Mouse (Mus musculus) NIH3T3 (cell line): ENCODE results near the gene Ddit4l.
A peak's percentile ranks its signal among the peaks of the same experiment; 100 is the strongest.
"Not testable (repeated sequence)": the region's sequence is repeated elsewhere in the genome, so short reads cannot be mapped to it uniquely, and the experiment has no call there.

ENCODE experiments used
- DNase-seq: peaks from one replicate; pipeline ENCODE4 v3.0.0-alpha.2; 2012; ENCODE audit warnings: low read depth

Ddit4l gene

GRCm38 (mm10) chr3:137621312-137621711 is at the start of gene Ddit4l:
Gene Ddit4l (plus strand): TSS chr3:137621612.
- DNase-seq: not testable (repeated sequence)

DNA sequence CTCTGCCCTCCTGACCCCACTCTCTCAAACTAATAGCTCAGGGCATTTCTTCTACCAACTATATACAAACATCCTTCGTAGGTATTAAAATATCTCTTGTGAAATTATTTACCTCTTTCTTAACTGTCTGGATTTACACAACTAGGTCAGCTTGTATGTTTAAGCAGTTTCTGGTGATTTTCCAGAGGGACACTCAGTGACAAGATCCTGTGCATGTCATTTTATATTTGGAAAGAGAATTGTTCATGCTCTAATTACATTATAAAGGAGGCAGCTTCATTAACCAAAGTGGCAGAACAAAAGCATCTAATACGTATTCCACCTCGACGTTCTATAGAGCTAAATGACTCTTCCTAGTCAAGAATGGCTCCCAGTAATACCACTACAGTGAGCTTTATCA is 45.3 kb upstream of the Ddit4l start:
- no peak for DNase-seq

DNA sequence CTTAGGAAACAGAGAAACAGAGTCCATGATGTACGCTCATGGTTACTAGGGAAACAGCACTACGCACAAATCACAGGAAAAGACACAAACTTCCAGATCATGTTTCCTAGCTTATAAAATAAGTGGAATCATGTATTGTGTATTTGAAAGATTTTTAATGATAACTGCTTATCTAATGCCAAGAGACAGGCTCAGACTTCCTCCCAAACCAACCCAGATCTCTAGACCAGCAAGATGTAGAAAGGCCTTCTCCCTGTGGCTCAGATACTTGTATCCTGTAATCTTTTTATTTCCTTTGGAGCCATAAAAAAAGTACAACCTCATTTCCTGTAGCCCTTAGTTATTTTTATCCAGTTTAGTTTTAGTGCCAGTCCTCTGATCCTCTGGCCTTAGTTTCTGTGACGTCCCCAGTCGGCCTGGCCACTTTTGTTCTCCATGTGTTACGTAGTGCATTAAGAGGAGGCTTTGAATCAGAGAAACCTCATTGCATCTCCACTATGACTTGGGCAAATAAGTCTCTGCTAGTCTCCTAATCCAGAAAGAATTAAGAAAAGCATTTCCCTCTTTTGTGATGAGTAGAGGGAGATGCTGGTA is 34.9 kb upstream of the Ddit4l start:
- no peak for DNase-seq

- DNase-seq: no peak
Measured at GRCm38 (mm10) chr3:137589811-137590210, 31.6 kb upstream of the Ddit4l start.

DNA sequence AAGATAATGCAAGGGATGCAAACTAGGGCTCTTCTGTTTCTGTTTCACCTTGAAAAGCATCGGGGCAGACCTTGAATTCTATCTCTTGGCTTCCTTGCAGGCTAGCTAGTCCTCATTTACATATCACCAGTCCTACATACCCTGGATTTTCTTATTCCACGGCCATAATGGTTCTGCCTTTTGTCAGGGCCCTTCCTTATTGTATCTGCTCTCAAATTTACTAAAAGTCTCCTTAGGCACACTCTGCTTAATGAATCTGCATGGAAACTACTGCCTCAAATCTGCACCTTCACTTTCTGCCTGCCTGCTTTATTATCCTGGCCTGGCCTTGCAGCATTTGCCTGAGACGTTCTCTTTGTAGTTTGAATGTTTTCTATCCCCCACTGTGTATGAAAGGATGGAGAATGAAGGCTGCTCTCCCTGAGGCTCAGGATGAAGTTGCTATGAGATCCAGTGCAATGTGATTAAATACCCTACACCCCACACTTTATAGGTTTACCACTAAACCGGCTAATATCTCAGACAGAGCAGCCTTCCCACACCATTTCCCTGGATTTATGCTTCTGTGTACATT is 27.0 kb upstream of the Ddit4l start:
- no peak for DNase-seq

- DNase-seq: no peak
Measured at GRCm38 (mm10) chr3:137608918-137609435, 12.4 kb upstream of the Ddit4l start.

DNA sequence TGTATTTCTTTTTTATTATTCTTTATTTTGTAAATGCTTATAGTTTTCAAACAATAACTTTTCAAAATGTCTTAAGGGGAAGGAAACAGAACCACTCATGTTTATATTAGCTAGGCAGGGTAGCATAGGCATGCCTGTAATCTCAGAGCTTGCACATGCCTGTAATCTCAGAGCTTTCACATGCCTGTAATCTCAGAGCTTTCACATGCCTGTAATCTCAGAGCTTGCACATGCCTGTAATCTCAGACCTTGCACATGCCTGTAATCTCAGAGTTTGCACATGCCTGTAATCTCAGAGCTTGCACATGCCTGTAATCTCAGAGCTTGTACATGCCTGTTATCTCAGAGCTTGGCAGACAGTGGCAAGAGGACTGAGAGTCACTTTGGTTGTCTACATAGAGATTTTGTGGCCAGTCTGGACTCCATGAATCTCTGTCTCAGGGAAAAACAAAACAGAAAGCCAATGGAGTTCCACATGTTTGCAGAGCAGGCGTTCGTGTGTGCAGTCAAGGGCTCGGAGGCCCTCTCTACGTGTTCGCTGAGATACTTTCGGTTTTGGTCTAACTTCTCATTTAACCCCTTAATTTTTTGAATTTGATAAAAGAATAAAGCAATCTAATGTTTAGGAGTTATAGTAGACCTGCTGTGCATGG is 10.8 kb upstream of the Ddit4l start:
- no peak for DNase-seq

- DNase-seq: peak; percentile 7
Measured at GRCm38 (mm10) chr3:137611110-137611857, 10.1 kb upstream of the Ddit4l start.

DNA sequence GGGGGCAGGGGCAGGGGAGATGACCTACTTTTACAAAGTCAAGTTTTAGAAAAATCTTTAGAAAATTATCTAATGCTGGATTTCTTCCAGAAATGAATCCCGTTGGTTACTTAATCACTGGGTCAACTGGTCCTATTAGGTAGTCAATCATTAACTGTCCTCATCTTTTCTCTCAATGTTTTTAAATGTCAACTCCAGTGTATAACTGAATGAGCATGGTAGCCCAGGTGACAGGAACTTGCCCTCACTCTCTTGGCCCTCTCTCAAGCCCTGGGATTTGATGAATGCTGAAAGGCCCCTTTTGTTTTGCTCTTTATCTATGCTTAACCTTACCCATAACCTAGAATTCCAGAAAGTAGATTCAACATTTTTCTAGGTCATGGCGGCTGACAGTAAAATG is 9.4 kb upstream of the Ddit4l start:
- DNase-seq: no peak

DNA sequence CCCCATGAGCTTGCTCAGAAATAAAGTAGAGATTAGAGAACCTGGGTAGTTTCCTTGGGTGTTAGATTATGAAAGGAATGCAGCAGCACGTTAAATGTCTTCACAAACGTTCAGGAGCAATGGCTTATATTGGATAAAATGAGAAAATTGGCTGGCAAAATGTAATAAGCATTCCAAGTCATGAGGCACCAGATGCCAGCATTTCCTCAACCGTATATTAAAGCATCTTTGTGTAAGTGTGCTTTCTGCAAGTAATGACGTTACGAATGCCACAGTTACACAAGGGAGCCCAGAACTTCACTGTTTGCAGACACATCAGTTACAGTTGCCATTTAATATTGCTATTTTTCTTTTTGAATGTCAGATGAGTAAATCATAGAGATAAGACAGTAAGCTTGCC is 872 bp upstream of the Ddit4l start:
- DNase-seq: no peak

GRCm38 (mm10) chr3:137622091-137622490 is 679 bp downstream of the Ddit4l start:
- no peak for DNase-seq

DNA sequence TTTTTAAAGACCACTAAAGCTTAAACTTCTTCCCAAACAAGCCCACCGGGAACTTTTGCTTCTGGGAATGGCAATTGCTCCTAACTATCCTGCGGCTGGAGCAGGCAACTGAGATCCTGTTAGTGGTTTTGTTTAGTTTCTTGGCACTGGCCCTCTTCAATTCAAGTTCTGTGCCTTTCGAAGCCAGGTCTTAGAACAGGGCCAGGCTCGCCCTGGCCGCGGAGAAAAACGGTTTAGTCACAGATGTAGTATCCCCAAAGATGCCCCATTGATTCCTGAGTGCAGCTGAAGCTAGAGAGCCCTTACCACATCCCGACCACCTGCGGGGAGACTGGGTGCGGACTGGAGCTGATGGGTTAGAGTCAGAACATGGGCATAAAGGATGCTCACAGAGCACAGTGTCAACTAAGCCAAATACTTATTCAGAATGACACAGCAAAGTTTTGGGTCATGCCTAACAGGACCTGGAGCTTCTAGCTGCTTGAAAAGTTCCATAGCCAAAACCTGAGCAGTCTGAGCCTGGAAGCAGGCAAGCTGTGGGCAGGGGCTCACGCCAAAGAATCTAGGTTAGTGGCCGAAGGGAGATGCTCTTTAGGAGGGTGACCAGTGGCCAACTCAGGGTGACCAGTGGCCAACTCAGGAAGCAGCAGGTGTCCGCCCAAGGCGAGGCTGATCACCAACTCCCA is 1.6 kb downstream of the Ddit4l start:
- DNase-seq: no peak

GRCm38 (mm10) chr3:137623581-137624362 is 2.4 kb downstream of the Ddit4l start:
- no peak for DNase-seq

DNA sequence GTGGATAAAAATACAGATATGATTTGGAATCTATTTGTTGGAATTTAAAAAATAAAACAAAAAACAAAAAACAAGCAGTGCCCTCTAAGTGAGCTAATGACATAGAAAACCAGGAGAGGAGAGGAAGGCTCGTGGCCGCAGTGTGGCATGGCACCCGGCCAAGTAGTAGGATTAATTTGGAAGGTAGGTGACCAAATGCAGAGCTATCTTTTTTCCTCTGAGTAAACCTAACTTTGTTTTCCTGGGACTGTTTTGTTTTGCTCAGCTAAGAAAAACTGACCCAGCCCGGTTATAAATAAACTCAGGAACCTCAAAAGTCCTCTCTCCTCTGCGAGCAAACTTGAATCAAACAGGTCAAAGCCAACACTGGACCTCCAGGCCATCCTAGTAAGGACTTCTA is 3.6 kb downstream of the Ddit4l start:
- no peak for DNase-seq

DNA sequence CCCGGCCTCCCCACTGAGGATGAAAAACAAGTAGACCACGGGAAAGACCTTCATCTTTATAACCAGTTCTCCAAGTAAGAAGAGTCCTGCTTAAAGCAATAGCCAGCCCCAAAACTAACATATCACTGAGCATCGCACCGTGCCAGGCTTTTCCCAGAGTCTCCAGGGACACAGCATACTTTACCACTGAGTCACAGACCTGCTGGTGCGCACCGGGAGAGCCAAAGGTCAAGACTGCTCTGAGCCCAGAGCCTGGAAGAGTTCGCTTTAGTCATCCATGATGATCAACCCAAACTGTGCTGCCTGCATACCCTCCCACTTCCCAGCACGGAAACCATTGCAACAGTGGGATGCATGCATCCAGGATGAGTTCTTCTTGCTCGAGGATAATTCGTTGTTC is 12.3 kb downstream of the Ddit4l start:
- peak; percentile 36 for DNase-seq

DNA sequence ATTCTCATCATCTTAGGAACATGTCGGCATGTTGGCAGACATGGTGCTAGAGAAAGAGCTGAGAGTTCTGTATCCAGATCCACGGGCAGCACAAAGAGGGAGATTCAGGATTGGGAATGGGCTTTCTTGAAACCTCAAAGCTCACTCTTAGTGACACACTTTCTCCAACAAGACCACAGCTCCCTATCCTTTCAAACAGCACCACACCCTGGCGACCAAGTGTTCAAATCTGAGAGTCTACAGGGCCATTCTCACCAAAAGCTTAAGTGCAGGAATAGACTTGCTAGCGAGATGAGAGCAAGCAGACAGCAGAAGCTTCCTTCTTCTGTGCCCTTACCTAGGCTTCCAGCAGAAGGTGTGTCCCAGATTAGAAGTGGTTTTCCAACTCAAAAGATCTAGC is 15.2 kb downstream of the Ddit4l start:
- DNase-seq: no peak

DNA sequence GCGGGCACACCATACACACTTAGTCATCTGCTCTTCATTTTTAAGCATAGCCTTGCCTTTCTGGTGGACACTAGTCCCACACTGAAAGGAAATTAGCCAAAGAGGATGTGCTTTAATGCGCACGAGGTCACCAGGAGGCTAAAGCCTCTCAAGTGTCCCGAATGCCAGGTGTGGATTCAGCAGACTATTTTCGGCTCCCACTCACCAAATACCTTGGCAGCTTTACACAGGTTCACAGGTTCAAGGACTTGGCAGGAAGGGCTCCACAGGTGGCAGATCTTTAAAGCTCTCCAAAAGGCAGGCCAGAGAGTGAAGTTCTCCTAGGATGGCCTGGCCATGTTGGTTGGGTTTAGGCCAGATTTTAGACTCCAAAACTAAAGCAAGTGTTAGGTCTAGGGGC is 19.8 kb downstream of the Ddit4l start:
- DNase-seq: no peak

DNA sequence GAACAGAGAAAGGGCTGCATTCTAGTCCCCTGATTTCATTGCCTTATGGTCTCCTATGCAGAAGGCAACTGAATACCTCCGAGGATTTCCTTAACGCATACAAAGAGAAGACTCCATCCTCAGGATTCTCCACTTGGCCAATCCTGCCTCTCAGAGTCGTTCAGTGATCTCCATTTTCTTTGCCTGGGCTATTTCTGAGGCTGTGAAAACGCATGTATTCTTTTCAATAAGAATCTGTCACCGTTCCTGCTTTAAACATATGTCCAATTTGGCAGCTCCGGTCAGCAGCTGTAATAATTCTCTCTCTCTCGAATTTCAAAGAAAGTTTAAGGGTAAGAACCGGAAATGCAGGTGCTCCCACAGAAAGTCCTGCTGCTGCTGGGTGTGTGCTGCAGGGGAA is 20.7 kb downstream of the Ddit4l start:
- no peak for DNase-seq

DNA sequence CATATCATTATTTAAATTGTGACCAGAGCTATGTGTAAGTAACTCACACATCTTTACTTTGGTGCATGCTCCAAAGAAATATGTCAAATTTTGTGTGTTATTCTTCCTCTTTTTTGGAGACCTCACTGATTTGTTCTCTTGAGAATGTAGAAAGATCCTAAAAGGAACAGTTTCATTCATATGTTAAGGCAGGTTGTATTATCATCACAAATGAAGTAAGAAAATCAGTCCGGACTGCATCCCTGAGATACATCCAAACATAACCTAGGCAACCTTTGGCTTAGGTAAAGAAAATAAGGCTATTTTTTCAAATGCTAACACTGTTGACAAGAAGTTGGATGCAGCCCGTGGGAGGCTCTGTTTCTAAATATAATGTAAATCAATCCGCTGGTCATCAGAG is 21.2 kb downstream of the Ddit4l start:
- no peak for DNase-seq

GRCm38 (mm10) chr3:137644081-137644480 is 22.7 kb downstream of the Ddit4l start:
- no peak for DNase-seq

DNA sequence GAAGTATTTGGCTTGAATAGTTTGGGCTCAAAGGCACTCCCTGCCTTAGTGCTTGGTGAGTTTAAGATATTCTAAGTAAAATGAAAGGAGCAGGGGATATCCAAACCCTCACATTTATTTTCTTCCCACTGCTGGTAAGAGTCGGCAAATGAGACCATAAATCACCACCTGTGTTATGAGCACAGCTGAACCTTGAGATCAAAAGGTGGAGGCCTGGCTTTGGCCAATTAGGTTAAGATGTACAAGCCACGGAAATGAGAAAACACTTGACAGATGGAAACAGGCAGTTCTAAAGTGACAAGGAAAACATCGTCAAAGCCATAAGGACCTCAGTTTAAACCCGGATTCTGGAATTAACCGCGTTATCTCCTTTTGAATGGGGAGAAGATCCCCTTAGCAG is 23.5 kb downstream of the Ddit4l start:
- DNase-seq: no peak
